Mouse (Mus musculus) limb, embryonic 12.5 days (tissue): ENCODE measurements around the gene Naxd. TPM values are rescaled to one million over a fixed set of nuclear protein-coding genes. Genes with fewer than 3 reads are reported as not detected.

Source experiments
- ATAC-seq: fragments of 200-750 bp; cut with Nextera tagmentation; 2 replicates; pipeline ENCODE4 v1.8.0; 2017; ENCODE audit warnings: low read depth, moderate TSS enrichment; ENCODE audit not compliant: insufficient number of reproducible peaks, insufficient read depth, low FRiP score, low TSS enrichment
- H3K27ac ChIP-seq: fragments of 300-500 bp; sonication (generic); 2 replicates; pipeline ENCODE4 v1.5.1; 2016; ENCODE audit warnings: mild to moderate bottlenecking, moderate library complexity
- H3K27me3 ChIP-seq: fragments of 300-500 bp; sonication (generic); 2 replicates; pipeline ENCODE4 v1.6.1; 2016; ENCODE audit warnings: mild to moderate bottlenecking, moderate library complexity
- H3K36me3 ChIP-seq: fragments of 300-500 bp; sonication (generic); 2 replicates; pipeline ENCODE4 v1.6.1; 2016; ENCODE audit warnings: mild to moderate bottlenecking, moderate library complexity
- H3K4me1 ChIP-seq: fragments of 300-500 bp; sonication (generic); replicated peaks from 2 replicates; pipeline ENCODE4 v1.6.1; 2016
- H3K4me2 ChIP-seq: fragments of 300-500 bp; sonication (generic); 2 replicates; pipeline ENCODE4 v1.6.1; 2016; ENCODE audit warnings: mild to moderate bottlenecking, moderate library complexity
- H3K4me3 ChIP-seq: fragments of 300-500 bp; sonication (generic); replicated peaks from 2 replicates; pipeline ENCODE4 v1.5.1; 2016; ENCODE audit warnings: mild to moderate bottlenecking
- H3K9ac ChIP-seq: fragments of 300-500 bp; sonication (generic); replicated peaks from 2 replicates; pipeline ENCODE4 v1.6.1; 2016; ENCODE audit warnings: mild to moderate bottlenecking, moderate library complexity
- H3K9me3 ChIP-seq: fragments of 300-500 bp; sonication (generic); 2 replicates; pipeline ENCODE4 v1.6.1; 2016; ENCODE audit warnings: mild to moderate bottlenecking, moderate library complexity
- WGBS: fragments of 180-500 bp; shearing (Covaris S2); methylation state at CpG from one replicate; pipeline ENCODE4 v1.1.7; 2016; 5-methylcytosine and 5-hydroxymethylcytosine counted together
- polyA plus RNA-seq: library from polyadenylated mRNA; unstranded; fragments of >200 nt; fragmentation: Nextera tagmentation; extraction: Ambion mirVana; gene quantifications from 2 replicates; pipeline ENCODE4 v1.2.1, GENCODE M21; 2016

Gene Naxd
- polyA plus RNA-seq, 1 experiment from 2014 or later: 121 TPM

DNA sequence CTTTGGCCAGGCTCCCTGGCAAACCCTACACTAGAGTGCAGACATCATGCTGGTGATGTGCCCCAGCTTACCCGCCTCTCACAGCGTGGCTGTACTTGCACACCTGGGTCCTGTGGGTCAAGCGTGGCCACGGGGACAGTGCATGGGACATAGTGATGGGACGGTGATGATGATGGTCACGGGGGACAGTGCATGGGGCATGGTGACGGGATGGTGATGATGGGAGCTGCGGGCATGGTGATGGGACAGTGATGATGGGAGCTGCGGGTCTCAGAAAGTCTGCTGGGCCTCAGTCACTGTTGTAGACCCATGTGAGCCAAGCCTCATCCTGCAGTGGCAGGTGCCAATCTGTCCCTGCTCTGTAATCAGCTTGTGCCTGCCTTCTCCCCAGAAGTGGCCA lies 19.0 kb downstream of the Naxd start:
- WGBS: 96% methylated on average over 9 of the region's 9 CpGs
- ATAC-seq: no peak

DNA sequence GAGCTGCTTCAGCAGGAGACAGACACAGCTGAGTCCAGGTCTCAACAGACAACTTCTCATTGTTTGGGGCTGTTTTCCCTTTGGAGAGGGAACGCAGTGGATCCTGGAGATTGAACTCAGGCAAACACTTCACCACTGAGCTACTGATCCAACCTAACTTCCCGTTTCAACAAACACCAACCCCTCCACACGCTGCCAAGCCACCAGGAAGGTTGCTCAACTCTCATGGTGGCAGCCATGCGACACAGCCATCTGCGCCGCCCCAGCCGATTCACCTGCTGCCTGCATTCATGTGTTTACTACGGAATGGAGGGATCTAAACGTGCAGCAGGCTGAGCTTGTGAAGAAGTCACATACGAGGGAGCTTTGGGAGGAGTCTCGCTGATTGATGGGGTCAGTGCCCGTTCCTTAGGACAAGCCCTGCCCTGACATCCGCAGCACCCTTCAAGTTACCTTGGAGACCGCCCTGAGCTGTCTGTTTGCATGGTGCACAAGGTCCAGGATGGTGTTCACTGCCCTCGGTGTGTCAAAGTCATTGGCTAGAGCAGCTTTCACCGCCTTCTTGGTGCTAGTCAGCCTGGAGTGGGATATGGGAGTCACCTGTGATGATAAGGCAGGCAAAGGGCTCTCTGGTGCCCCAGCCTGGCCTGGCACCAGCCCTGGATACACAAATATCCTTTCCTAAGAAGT lies 20.2 kb downstream of the Naxd start:
- no peak for ATAC-seq
- H3K9ac ChIP-seq: no peak overlapping the region
- H3K4me2 ChIP-seq: no peak overlapping the region
- H3K36me3 ChIP-seq: peaks cover 89% of the 10 kb centered on the region
- 88% methylated on average over 16 of the region's 16 CpGs for WGBS
- H3K4me1 ChIP-seq: no peaks in the 10 kb centered on the region
- H3K27ac ChIP-seq: no peak overlapping the region
- H3K9me3 ChIP-seq: no peaks in the 10 kb centered on the region
- no peak overlapping the region for H3K4me3 ChIP-seq
- no peaks in the 10 kb centered on the region for H3K27me3 ChIP-seq

More for the DNA sequence above, 19.0 kb downstream of the Naxd start:
- peaks cover 92% of the 10 kb centered on the region for H3K36me3 ChIP-seq
- no peak overlapping the region for H3K4me2 ChIP-seq
- no peak overlapping the region for H3K27ac ChIP-seq
- H3K4me3 ChIP-seq: no peak overlapping the region
- no peaks in the 10 kb centered on the region for H3K27me3 ChIP-seq
- H3K9ac ChIP-seq: no peak overlapping the region
- no peaks in the 10 kb centered on the region for H3K4me1 ChIP-seq
- H3K9me3 ChIP-seq: no peaks in the 10 kb centered on the region

DNA sequence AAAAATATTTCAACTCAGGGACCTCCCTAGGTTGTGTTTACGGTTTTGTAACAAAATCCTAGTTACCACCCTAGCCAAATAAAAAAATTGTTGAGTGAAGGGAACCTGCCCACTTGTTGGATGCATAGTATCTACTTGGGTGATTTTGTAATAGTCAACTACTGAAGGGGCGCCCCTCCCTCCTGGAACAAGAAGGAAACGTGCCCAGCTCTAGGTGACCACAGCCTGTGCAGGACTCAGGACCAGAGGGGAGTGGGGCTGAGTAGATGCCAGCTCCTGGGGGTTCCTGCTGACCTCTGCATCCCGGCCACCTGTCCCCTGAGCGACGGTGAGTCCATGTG lies 20.7 kb downstream of the Naxd start:
- no peak for ATAC-seq
- 86% methylated on average over 6 of the region's 6 CpGs for WGBS
- no peak overlapping the region for H3K27ac ChIP-seq
- no peaks in the 10 kb centered on the region for H3K9me3 ChIP-seq
- peaks cover 85% of the 10 kb centered on the region for H3K36me3 ChIP-seq
- no peaks in the 10 kb centered on the region for H3K4me1 ChIP-seq
- H3K4me3 ChIP-seq: no peak overlapping the region
- no peak overlapping the region for H3K4me2 ChIP-seq
- H3K27me3 ChIP-seq: no peaks in the 10 kb centered on the region
- no peak overlapping the region for H3K9ac ChIP-seq

DNA sequence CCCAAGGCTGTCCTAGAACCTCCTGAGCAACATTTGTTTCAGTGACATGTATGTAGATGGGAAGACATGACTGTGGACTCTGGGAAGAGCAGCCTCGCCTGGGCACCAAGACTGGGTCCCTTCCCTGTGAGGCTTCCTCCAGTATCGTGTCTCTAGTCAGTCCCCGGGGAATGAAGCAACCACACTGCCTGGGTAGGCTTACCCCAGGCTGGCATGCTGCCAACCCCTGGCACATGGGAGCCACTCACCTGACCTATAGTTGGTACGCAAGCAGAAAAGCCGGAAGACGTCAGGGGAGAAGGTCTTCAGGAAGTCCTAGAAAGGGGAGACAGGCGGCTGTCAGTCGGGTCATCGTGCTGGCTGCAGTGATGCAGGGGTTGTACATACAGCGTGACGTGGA lies 21.4 kb downstream of the Naxd start:
- H3K9me3 ChIP-seq: no peaks in the 10 kb centered on the region
- no peak overlapping the region for H3K4me2 ChIP-seq
- no peaks in the 10 kb centered on the region for H3K4me1 ChIP-seq
- no peak overlapping the region for H3K4me3 ChIP-seq
- WGBS: 95% methylated on average over 11 of the region's 11 CpGs
- no peak overlapping the region for H3K27ac ChIP-seq
- no peak overlapping the region for H3K9ac ChIP-seq
- no peak for ATAC-seq
- H3K27me3 ChIP-seq: no peaks in the 10 kb centered on the region
- peaks cover 82% of the 10 kb centered on the region for H3K36me3 ChIP-seq

GRCm38 (mm10) chr8:11523331-11523730 lies 26.0 kb downstream of the Naxd start:
- Histone ChIP-seq H3K9ac (no peak overlapping the region), H3K4me2 (no peak overlapping the region), H3K27ac (no peak overlapping the region), H3K27me3 (no peaks in the 10 kb centered on the region), H3K9me3 (no peaks in the 10 kb centered on the region), H3K36me3 (peaks cover 49% of the 10 kb centered on the region), H3K4me3 (no peak overlapping the region), H3K4me1 (no peaks in the 10 kb centered on the region)
- WGBS: 70% methylated on average over 3 of the region's 3 CpGs
- ATAC-seq: no peak

DNA sequence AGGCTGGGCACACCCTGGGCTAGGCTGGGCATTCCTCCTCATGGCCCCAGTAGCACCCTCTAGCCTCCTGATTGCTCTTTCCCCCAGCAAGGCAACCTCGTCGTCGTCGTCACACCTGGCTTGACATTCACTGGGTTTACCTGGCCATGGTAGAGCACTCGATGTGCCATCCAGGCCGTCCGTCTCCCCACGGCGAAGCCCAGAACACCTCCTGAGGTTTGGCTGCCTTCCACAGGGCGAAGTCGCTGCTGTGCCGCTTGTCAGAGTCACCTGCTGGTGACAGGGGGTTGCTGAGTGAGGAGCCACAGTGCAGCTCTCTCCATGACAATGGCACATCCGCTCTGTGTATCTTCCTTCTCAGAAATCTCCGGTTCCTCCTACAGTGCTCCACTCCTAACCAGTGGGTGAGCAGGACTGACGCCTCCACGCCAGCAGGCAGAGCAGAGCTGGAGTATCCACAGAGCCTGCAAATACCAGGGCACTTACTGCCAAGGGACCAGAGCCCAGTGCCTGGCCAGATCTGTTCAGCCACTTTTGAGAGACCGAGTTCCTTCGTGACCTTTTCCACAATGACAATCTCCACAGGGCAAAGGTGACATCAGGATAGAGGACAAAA lies 33.0 kb downstream of the Naxd start:
- no peaks in the 10 kb centered on the region for H3K4me1 ChIP-seq
- WGBS: 86% methylated on average over 18 of the region's 18 CpGs
- no peak overlapping the region for H3K4me2 ChIP-seq
- no peaks in the 10 kb centered on the region for H3K9me3 ChIP-seq
- no peak overlapping the region for H3K4me3 ChIP-seq
- ATAC-seq: no peak
- H3K9ac ChIP-seq: no peak overlapping the region
- H3K27ac ChIP-seq: no peak overlapping the region
- H3K36me3 ChIP-seq: peaks cover 60% of the 10 kb centered on the region
- H3K27me3 ChIP-seq: no peaks in the 10 kb centered on the region

GRCm38 (mm10) chr8:11530849-11531248 lies 33.5 kb downstream of the Naxd start:
- ATAC-seq: no peak
- 79% methylated on average over 4 of the region's 4 CpGs for WGBS
- H3K4me2 ChIP-seq: no peak overlapping the region
- H3K27me3 ChIP-seq: no peaks in the 10 kb centered on the region
- H3K4me1 ChIP-seq: no peaks in the 10 kb centered on the region
- no peak overlapping the region for H3K4me3 ChIP-seq
- no peak overlapping the region for H3K9ac ChIP-seq
- H3K36me3 ChIP-seq: peaks cover 63% of the 10 kb centered on the region
- no peaks in the 10 kb centered on the region for H3K9me3 ChIP-seq
- H3K27ac ChIP-seq: no peak overlapping the region

DNA sequence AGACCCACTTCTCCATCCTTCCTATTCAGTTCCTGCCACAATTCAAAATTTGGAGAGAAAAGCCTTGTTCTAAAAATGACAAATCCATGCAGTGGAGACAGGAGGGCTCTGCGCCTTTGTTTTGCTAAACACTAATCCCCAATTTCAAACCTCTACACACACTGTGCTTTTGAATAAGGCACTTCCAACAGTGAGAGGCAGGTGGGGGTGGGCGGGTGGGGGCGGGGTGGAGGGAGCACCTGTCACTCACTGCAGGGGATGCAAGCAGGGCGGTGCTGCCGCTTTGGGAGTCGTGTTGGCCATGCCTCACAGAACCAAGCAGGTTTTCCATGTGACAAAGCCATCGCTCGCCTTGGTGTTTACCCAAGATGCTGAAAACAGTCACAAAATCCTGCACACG lies 37.2 kb downstream of the Naxd start:
- no peak overlapping the region for H3K4me2 ChIP-seq
- H3K9ac ChIP-seq: no peak overlapping the region
- 47% methylated on average over 9 of the region's 9 CpGs for WGBS
- ATAC-seq: no peak
- no peaks in the 10 kb centered on the region for H3K9me3 ChIP-seq
- no peaks in the 10 kb centered on the region for H3K27me3 ChIP-seq
- peaks cover 69% of the 10 kb centered on the region for H3K36me3 ChIP-seq
- H3K4me3 ChIP-seq: no peak overlapping the region
- no peak overlapping the region for H3K27ac ChIP-seq
- H3K4me1 ChIP-seq: no peaks in the 10 kb centered on the region

GRCm38 (mm10) chr8:11539049-11539448 lies 41.7 kb downstream of the Naxd start:
- WGBS: 94% methylated on average over 4 of the region's 4 CpGs
- H3K9me3 ChIP-seq: no peaks in the 10 kb centered on the region
- peaks cover 77% of the 10 kb centered on the region for H3K36me3 ChIP-seq

GRCm38 (mm10) chr8:11540182-11540581 lies 42.9 kb downstream of the Naxd start:
- 94% methylated on average over 8 of the region's 8 CpGs for WGBS
- Histone ChIP-seq H3K9ac (no peak overlapping the region), H3K4me1 (no peaks in the 10 kb centered on the region), H3K4me3 (no peak overlapping the region), H3K36me3 (peaks cover 75% of the 10 kb centered on the region), H3K4me2 (no peak overlapping the region), H3K27me3 (no peaks in the 10 kb centered on the region), H3K9me3 (no peaks in the 10 kb centered on the region), H3K27ac (no peak overlapping the region)
- ATAC-seq: no peak

More at GRCm38 (mm10) chr8:11539049-11539448, 41.7 kb downstream of the Naxd start:
- Histone ChIP-seq H3K9ac (no peak overlapping the region), H3K4me1 (no peaks in the 10 kb centered on the region), H3K4me2 (no peak overlapping the region), H3K27me3 (no peaks in the 10 kb centered on the region), H3K4me3 (no peak overlapping the region), H3K27ac (no peak overlapping the region)
- no peak for ATAC-seq

DNA sequence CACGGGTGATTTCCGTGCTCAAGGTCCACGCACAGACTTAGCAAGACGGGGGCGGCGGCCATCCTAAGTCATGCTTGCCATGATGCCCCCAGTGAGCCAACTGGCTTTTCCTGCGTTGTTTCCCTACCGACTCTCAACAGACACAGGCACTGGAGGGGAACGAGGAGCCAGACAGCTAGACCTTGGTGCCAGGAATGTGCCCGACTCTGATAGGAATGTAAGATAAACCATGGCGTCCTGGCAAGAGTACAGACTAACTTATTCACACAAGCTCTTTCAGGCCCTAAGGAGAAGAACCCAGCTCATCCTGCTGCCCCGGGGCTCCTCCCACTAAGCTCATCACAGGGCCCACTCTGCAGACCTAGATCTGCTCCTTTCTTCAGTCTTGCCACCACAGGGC lies 44.7 kb downstream of the Naxd start:
- H3K9me3 ChIP-seq: no peaks in the 10 kb centered on the region
- H3K4me3 ChIP-seq: no peak overlapping the region
- no peak for ATAC-seq
- no peak overlapping the region for H3K27ac ChIP-seq
- H3K4me1 ChIP-seq: no peaks in the 10 kb centered on the region
- H3K9ac ChIP-seq: no peak overlapping the region
- H3K36me3 ChIP-seq: peaks cover 77% of the 10 kb centered on the region
- no peak overlapping the region for H3K4me2 ChIP-seq
- no peaks in the 10 kb centered on the region for H3K27me3 ChIP-seq
- 92% methylated on average over 12 of the region's 12 CpGs for WGBS

- Histone ChIP-seq H3K9me3 (no peaks in the 10 kb centered on the region), H3K27ac (no peak overlapping the region), H3K4me3 (no peak overlapping the region), H3K27me3 (no peaks in the 10 kb centered on the region), H3K4me1 (no peaks in the 10 kb centered on the region), H3K9ac (no peak overlapping the region), H3K4me2 (no peak overlapping the region), H3K36me3 (peaks cover 77% of the 10 kb centered on the region)
- ATAC-seq: no peak
- WGBS: 83% methylated on average over 4 of the region's 4 CpGs
Observed at GRCm38 (mm10) chr8:11542866-11543265, 45.6 kb downstream of the Naxd start.
